Mouse (Mus musculus) R1 (cell line): Measurements from ENCODE around the gene Cnr2.

Experiments used
- DNase-seq: peaks from one replicate; pipeline ENCODE4 v3.0.0-alpha.2; 2018; ENCODE audit warnings: low read depth, low spot score

Cnr2 gene

DNA sequence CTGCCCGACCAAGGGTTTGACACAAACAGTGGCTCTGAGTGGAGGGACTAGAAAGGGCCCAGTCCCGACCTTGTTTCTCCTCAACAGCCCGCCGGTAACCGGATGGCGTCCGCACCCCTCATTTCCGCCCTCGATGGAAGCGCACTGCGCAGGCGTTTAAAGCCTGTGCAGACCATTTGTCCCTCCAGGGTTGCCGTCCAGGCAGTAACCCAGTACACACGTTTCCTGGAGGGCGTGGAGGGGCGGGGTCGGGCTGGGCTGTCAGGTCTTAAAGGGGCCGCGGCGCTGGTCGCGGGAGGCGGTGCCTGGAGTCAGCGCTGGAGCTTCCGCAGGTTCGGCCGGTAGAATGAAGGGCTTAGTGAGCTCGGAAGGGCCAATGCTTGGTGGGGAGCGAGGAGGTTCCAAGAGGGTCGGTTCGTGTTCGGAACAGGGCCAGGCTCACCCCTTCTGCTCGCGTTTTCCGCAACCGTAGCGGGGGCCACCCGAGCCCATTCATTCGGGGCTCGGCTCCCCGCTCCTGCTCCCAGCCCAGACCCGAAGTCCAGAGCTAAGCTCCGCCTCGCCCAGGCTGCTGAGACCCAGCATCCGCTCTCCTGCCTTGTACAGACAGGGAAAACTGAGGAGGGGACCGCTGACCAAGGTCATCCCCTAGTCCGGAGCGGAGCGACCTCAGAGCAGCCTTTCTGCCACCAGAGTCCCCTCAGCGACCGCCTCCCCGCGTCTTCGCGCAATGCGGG, 68.4 kb downstream of the Cnr2 start, which contains the start of gene Gale:
Gale (plus strand) TSS at position 271 of the 737 bp plus-strand sequence.
- peak; percentile 99 for DNase-seq

DNA sequence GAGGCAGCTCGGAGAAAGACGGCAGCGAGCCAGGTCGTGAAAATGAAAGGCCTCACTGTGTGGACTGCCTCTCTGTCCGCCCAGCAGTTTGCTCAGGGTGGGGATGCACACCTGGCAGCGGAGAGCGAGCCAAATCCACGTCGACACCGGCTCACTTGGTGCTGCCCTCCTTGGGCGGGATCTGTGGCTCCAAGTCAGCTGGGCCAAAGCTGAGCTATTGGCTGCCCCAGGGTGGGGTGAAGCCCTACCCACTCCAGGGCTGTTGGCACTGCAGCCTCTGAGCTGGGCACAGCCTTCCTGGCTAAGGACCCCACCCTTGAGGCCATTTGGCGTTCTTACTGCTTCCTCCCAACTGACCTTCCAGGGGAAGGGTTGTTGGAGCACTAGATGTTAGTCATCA, 69.2 kb downstream of the Cnr2 start:
- DNase-seq: no peak

DNA sequence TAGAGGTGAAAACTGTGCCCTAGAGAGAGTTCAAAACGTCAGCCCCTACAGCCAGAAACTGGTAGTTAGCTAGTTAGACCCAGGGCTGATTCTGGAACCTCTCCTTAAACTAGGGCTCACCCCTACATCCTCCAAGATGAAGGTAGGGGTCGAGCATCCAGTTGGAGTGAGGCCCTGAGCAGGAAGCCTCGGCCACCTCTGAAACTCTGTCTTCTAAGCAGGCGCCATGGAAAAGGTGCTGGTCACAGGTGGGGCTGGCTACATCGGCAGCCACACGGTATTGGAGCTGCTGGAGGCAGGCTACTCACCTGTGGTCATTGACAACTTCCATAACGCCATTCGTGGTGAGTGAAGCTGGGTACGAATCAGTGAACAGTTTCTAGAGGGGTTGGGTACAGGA, 69.9 kb downstream of the Cnr2 start:
- DNase-seq: no peak

DNA sequence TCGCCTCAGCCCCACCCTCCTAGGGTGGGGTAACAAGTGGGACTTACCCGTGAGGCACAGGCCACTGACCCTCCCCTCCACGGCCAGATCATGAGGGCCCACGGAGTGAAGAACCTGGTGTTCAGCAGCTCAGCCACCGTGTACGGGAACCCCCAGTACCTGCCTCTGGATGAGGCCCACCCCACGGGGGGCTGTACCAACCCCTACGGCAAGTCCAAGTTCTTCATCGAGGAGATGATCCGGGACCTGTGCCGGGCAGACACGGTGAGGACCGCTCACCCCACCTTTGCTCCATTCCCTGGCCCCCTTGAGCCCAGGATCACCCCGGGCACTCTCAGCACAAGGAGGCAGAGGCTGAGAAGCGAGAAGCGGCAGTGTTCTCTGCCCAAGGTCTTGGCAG, 71.1 kb downstream of the Cnr2 start:
- DNase-seq: no peak

DNA sequence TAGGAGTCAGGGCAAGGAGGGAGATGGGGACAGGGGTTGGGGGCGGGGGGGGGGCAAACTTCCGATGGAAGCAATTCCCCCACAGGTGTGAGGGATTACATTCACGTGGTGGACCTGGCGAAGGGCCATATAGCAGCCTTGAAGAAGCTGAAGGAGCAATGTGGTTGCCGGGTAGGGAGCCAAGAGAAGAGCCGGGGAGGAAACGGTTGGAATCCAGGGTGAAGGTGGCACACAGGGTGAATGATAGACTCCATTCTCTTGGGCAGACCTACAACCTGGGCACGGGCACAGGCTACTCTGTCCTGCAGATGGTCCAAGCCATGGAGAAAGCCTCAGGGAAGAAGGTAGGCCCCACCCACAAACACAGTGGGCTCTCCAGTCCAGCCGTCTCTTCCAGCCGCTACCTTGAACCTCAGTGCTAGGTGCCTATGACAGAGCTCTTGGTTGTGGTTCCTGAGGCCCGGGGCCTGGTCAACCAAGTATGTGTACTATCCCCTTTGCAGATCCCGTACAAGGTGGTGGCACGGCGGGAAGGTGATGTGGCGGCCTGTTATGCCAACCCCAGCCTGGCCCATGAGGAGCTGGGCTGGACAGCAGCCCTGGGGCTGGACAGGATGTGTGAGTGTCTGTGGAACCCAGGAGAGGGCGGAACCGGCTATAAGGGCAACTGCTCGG, 72.0 kb downstream of the Cnr2 start:
- DNase-seq: no peak

DNA sequence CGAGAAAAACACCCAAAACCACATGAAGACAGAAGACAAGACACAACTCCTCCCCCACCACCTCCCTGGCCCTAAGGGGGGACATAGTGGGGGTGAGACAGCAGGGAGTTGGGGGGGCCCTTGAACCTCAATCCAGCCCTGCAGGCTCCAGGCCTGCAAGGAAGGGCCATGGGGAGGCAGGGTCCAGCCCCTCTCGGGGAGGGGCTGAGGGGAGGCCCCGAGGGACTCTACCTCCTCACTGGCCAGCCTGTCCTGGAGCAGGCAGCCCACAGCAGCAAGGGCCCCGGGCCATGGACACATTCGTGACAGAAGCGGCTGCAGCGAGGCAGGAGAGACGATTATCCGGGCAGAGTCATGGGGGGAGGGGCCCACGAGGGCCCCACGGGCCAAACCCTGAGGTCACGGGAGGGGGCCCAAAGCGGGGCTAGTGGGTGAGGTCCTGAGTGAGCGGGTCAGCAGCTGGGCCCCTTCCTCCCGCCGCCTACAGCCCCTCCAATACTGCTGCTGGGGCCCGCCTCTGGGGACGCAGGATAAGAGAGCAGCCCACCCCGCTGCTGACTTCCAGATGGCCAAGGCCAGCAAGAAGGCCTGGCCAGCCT, 73.2 kb downstream of the Cnr2 start:
- no peak for DNase-seq

DNA sequence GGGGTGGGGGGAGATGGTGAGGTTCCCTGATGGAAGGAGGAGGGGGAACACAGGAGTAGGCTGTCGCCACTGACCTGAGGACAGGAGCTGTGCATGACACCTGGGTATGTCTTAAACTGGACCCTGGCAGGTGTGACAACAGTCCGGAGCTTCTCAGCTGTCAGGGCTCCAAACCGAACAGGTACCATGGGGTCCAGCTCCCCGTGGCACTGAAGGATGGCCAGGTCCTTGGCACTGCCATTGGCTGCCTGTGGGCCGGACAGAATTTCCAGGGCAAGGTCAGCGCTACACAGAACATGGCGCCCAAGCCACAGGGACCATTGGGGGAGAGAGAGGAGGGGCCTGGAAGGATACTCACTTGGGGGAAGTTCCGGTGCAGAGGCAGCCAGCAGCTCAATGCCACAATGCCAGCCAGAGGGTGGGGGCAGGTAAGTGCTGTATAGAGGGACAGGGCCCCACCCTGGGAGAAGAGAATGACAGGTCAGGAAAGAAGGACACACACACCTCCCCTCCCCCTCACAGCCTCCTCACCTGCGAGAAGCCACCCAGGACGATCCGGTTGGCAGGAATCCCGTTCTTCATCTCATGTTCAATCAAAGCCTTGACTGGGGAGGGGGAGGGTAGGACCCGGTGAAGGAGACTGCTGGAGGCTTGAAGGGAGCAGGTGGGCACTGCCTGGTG, 74.0 kb downstream of the Cnr2 start:
- DNase-seq: no peak
